Mouse (Mus musculus) testis, postnatal 14 days (tissue): ENCODE data around the gene Naa15.
"Not testable (repeated sequence)": the region's sequence is repeated elsewhere in the genome, so short reads cannot be mapped to it uniquely, and the experiment has no call there.

Source experiments
- DNase-seq: peaks from one replicate; pipeline ENCODE4 v3.0.0; 2021; ENCODE audit warnings: low spot score

The Naa15 gene

GRCm38 (mm10) chr3:51415098-51416072, at the start of gene Naa15:
Naa15 (plus strand) TSS chr3:51415148.
- DNase-seq, result peak; percentile 97

GRCm38 (mm10) chr3:51365517-51365882, 49.4 kb upstream of the Naa15 start:
- no peak for DNase-seq

DNA sequence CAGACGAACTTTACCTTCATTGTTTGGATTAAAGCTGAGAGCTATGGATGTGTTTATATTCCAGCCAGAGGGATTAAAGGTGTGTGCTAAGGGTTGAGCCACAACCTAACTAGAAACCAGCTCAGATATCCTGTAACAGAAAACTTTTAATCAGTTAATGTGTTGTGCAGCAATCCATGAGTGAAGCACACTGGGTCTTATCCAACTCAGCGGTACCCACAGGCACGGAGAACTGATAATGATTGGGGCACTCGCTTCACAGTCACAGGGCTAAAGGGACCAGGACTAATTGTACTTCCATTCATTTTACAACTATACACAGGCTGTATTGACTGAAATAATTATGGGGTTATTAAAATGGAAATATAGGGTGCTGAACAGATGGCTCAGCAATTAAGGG, 48.0 kb upstream of the Naa15 start:
- no peak for DNase-seq

GRCm38 (mm10) chr3:51368011-51368410, 46.9 kb upstream of the Naa15 start:
- no peak for DNase-seq

GRCm38 (mm10) chr3:51371826-51372225, 43.1 kb upstream of the Naa15 start:
- no peak for DNase-seq

- no peak for DNase-seq
These were observed 42.1 kb upstream of the Naa15 start for GRCm38 (mm10) chr3:51372883-51373282.

DNA sequence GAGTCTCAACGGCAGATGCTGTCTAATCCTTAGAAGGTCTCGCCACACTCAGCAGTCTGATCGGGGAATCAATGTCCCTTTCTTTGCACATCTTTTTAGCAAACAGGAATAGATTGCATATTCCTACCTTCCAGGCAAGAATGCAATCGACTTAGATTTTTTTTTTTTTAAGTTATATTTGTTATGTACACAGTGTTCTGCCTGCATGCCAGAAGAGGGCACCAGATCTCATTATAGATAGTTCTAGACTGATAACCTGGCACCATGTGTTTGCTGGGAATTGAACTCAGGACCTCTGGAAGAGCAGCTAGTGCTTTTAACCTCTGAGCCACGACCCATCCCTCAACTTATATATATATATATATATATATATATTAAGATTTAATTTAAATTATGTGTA, 41.4 kb upstream of the Naa15 start:
- no peak for DNase-seq

GRCm38 (mm10) chr3:51375307-51376265, 39.4 kb upstream of the Naa15 start:
- DNase-seq, result peak; percentile 41

DNA sequence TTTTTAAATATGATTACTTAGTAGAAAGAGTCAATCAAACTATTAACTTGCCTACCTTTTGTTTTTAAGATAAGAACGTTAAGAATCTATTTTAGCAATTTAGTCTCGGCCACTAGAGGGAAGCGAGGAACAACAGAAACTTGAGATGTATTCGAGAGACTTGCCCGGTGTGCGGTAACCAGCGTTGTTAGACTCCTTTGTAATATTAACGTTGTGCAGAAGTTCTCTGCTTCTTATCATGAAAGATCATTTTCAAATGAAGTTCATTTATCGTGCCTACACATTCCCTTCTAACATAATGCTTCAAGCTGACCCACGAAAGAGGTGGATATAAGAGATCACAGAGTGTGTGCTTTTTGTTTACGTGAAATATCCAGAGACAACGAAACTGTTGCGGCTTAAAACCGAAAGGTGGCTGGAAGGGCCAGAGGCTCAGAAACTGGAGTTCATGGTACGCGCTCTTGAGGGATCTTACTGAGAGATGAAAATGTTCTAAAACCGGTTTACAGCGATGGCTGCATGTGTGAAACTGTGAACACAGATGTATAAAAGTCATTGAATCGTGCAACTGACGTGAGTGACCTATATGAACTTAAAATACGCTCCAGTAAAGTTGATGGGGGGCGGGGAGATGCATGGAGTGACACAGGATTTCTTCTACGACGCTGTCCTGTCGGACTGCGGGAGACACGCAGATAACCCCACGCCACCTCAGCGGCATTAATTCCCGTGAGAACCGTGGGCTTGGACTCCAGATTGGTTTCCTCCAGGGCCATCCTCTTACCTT, 36.9 kb upstream of the Naa15 start:
- no peak for DNase-seq

GRCm38 (mm10) chr3:51378665-51378946, 36.3 kb upstream of the Naa15 start:
- DNase-seq, result no peak

- DNase-seq, result peak; percentile 72
These were observed 34.9 kb upstream of the Naa15 start for GRCm38 (mm10) chr3:51379786-51380659.

- no peak for DNase-seq
These were observed 34.3 kb upstream of the Naa15 start for GRCm38 (mm10) chr3:51380660-51381014.

GRCm38 (mm10) chr3:51383409-51383808, 31.5 kb upstream of the Naa15 start:
- no peak for DNase-seq

DNA sequence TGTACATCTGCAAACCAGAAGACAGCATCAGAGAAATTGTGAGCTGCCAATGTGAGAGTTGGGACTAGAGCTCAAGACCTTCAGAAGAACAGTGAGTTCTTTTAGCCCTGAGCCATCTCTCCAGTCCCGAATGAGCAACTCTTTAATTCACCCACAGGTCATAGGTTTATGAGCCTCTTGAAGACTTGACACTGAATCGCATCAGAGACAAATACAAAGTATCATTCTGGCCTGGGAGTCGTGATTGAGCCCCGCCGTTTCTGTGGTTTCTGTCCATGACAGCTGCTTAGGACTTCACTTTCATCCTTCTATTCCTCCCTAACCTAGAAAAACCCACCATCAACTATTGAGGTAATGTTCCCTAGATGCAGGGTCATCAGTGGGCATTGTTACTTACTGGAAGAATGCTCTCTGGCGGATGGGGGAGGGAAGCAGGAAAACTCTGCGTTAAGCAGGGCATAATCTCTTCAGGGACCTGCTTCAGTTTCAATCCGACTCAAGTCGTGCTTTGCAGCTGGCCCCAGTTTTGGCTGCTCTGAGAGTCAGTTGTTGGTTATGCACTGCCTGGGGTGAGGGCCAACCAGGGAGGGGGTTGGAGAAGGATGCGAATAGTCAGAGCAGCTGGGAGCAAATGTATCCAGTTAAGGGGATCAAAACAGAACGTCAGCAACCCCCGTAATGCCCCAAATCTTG, 28.4 kb upstream of the Naa15 start:
- peak; percentile 70 for DNase-seq

DNA sequence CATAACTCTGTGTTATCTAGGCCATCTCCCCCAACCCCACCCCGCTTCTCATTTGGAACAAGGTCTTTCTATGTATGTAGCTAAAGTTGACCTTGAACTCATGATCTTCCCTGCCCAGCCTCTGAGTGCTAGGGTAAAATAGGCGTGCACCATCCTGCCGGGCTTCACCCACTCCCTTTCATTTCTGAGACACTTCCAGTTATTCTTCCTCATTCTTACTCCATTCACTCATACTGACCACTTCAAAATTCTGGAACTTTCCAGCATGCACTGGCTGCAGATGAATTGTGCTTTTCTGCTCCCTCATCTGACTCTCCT, 27.9 kb upstream of the Naa15 start:
- DNase-seq, result no peak

DNA sequence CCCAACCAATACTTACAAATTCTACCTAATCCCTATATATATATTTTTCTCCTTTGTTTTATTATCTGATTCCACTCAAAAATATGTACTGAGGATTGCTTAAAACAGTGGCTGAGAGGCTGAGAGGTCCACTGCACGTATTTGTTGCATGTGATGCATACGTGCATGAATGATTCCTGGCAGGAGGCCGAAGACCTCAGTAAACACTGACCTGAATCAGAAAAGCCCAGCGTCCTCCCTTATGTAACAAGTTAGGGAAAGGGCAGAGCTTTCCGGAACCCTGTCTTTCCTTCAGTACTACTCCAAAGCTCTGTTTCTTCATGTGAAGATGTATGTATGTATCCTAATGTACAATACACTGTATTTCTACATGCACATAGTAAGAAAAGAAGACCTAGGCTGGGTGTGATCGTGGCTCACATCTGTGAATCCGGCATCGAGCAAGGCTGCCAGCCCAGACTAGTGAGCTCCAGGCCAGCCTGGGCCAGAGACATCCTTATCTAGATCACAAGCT, 27.0 kb upstream of the Naa15 start:
- no peak for DNase-seq

GRCm38 (mm10) chr3:51388904-51389303, 26.0 kb upstream of the Naa15 start:
- peak; percentile 48 for DNase-seq

- DNase-seq, result no peak
These were observed 23.9 kb upstream of the Naa15 start for GRCm38 (mm10) chr3:51391095-51391494.

GRCm38 (mm10) chr3:51391591-51391990, 23.4 kb upstream of the Naa15 start:
- no peak for DNase-seq

DNA sequence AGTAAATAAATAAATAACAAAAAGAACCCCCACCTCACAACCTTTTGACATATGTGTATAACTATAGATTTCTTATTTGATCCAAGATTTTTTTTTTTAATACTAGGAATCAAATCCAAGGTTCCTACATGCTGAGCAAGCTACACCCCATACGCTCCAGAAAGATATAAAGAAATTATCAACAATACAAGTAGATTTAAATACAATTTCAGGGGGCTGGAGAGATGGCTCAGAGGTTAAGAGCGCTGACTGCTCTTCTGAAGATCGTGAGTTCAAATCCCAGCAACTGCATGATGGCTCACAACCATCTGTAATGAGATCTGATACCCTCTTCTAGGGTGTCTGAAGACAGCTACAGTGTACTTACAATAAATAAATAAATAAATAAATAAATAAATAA, 21.9 kb upstream of the Naa15 start:
- not testable (repeated sequence) for DNase-seq

DNA sequence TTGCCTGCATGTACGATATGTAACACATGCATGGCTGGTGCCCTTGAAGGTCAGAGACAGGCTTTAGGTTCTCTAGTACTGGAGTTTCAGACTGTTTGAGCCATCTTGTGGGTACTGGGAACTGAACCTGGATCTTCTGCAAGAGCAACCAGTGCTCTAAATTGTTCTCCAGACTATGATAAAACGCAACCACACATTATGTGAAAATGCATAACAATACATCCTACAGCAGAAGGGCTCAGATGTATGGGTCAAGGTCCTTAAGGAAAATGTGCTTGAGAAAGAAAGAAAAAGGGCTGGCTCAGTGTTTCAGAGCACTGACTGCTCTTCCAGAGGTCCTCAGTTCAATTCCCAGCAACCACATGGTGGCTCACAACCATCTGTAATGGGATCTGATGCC, 21.3 kb upstream of the Naa15 start:
- no peak for DNase-seq
